Mouse (Mus musculus): ENCODE results near the gene Lama1. TPM values are rescaled to one million over a fixed set of nuclear protein-coding genes. Genes with fewer than 3 reads are reported as not detected.
"Not testable (repeated sequence)": the region's sequence is repeated elsewhere in the genome, so short reads cannot be mapped to it uniquely, and the experiment has no call there.

Lama1 gene
- polyA plus RNA-seq, 1 experiment from 2014 or later = 17.0 TPM

DNA sequence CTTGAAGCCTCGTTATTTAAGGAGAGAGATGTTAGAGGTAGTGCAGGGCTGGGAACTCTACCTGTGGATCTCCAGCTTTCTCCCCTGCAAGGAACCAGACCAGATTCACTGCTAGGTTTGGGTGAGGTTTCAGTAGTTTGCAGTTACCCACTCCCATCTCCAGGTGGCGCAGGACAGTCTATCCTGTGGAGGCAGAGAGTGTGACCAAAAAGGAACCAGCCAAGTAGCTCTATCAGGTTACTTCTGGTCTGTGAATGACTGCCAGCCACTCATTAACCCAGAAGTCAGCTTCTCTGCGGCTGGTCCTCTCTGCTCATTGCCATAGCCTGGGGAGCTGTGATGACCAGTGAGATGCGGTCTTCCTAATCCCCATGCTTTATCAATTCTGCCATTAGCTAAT, 82.8 kb downstream of the Lama1 start:
- peaks cover 78% of the 10 kb centered on the region for H3K36me3 ChIP-seq
- no peak overlapping the region for H3K4me3 ChIP-seq
- no peak overlapping the region for H3K9ac ChIP-seq
- 66% methylated on average over 4 of the region's 4 CpGs for WGBS
- no peaks in the 10 kb centered on the region; the same call in 1 of the 2 replicates for H3K4me1 ChIP-seq (replicated peaks)
- H3K4me2 ChIP-seq = no peak overlapping the region
- no peaks in the 10 kb centered on the region for H3K27me3 ChIP-seq
- no peak overlapping the region for H3K27ac ChIP-seq (replicated peaks)
- H3K9me3 ChIP-seq = no peaks in the 10 kb centered on the region
- ATAC-seq (ENCODE audit: low read depth) = peak; percentile 34; the same call in 1 of the 2 replicates

DNA sequence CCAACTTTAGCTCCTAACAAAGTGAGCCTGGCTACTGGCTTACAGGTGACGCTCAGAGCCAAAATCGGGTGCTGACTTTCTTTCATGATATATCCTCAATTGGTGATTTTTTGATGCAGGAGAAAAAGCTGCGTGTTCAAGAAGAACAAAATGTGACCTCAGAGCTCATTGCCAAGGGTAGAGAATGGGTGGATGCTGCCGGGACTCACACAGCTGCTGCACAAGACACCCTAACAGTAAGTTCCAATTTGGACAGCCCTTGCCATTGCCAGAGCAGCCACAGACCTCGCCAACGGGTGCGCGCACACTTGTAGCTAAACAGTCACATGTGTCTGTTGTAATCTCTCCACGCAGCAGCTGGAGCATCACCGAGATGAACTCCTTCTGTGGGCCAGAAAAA, 94.0 kb downstream of the Lama1 start:
- Histone ChIP-seq H3K4me2 (no peak overlapping the region), H3K4me3 (no peak overlapping the region), H3K36me3 (peaks cover 80% of the 10 kb centered on the region), H3K27me3 (no peaks in the 10 kb centered on the region), H3K9me3 (no peaks in the 10 kb centered on the region), H3K27ac (replicated peaks) (no peak overlapping the region), H3K4me1 (replicated peaks) (no peaks in the 10 kb centered on the region), H3K9ac (no peak overlapping the region)
- WGBS = 95% methylated on average over 10 of the region's 10 CpGs
- ATAC-seq (ENCODE audit: low read depth) = no peak

DNA sequence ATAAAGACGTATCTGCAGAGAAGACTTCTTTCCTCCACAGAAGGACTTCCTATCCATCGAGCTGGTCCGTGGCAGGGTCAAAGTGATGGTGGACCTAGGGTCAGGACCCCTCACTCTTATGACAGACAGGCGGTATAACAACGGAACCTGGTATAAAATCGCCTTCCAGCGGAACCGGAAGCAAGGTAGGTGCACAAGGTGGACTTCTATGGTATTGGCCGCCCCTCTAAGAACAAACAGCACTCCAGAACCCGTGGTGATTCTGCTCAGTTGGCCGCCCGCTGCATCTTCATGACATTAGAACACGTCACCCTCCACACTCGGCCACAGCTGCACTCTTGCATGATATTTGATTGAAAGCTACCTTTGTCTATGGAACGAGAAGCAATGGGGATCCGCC, 112.1 kb downstream of the Lama1 start:
- Histone ChIP-seq H3K27me3 (no peaks in the 10 kb centered on the region), H3K9me3 (no peaks in the 10 kb centered on the region), H3K4me3 (no peak overlapping the region), H3K4me1 (replicated peaks) (no peaks in the 10 kb centered on the region), H3K4me2 (no peak overlapping the region), H3K9ac (no peak overlapping the region), H3K27ac (replicated peaks) (no peak overlapping the region), H3K36me3 (peaks cover 84% of the 10 kb centered on the region)
- ATAC-seq (ENCODE audit: low read depth) = no peak
- WGBS = 92% methylated on average over 16 of the region's 16 CpGs

DNA sequence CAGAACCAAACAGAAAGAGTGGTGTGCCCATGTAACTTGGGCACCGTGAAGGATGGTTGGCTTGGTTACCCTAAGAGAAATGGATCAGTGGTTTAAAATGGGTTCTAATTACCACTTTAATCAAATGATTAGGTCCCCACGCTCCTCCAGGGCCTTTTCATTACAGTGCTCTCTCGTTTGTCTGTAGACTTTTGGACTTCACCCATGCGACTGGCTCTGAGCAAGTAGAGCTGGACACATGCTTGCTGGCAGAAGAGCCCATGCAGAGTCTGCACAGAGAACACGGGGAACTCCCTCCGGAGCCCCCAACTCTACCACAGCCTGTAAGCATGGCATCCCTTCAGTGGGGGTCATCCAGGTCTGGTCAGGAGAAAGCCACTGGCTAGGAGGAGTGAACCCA, 116.6 kb downstream of the Lama1 start:
- Histone ChIP-seq H3K4me1 (replicated peaks) (no peaks in the 10 kb centered on the region), H3K4me2 (no peak overlapping the region), H3K27me3 (no peaks in the 10 kb centered on the region), H3K27ac (replicated peaks) (no peak overlapping the region), H3K9ac (no peak overlapping the region), H3K36me3 (peaks cover 96% of the 10 kb centered on the region), H3K4me3 (no peak overlapping the region), H3K9me3 (no peaks in the 10 kb centered on the region)
- 92% methylated on average over 6 of the region's 6 CpGs for WGBS
- no peak for ATAC-seq (ENCODE audit: low read depth)

- Histone ChIP-seq H3K4me2 (no peak overlapping the region), H3K9ac (no peak overlapping the region), H3K4me1 (replicated peaks) (peaks cover 9% of the 10 kb centered on the region), H3K27ac (replicated peaks) (no peak overlapping the region), H3K4me3 (no peak overlapping the region), H3K27me3 (no peaks in the 10 kb centered on the region), H3K9me3 (no peaks in the 10 kb centered on the region), H3K36me3 (peaks cover 87% of the 10 kb centered on the region)
- WGBS = 95% methylated on average over 11 of the region's 11 CpGs
- ATAC-seq (ENCODE audit: low read depth) = no peak
These were observed 118.7 kb downstream of the Lama1 start for GRCm38 (mm10) chr17:67815720-67816119.

GRCm38 (mm10) chr17:67816916-67817315, 119.9 kb downstream of the Lama1 start:
- peaks cover 83% of the 10 kb centered on the region for H3K36me3 ChIP-seq
- H3K4me2 ChIP-seq = no peak overlapping the region
- no peak for ATAC-seq (ENCODE audit: low read depth)
- no peak overlapping the region for H3K27ac ChIP-seq (replicated peaks)
- H3K9me3 ChIP-seq = no peaks in the 10 kb centered on the region
- 93% methylated on average over 10 of the region's 10 CpGs for WGBS
- H3K9ac ChIP-seq = no peak overlapping the region
- H3K27me3 ChIP-seq = no peaks in the 10 kb centered on the region
- no peak overlapping the region for H3K4me3 ChIP-seq
- H3K4me1 ChIP-seq (replicated peaks) = peaks cover 9% of the 10 kb centered on the region

- ATAC-seq (ENCODE audit: low read depth) = no peak
- Histone ChIP-seq H3K27me3 (no peaks in the 10 kb centered on the region), H3K9me3 (peaks cover 8% of the 10 kb centered on the region), H3K9ac (no peak overlapping the region), H3K4me1 (replicated peaks) (no peaks in the 10 kb centered on the region), H3K27ac (replicated peaks) (no peak overlapping the region), H3K4me2 (no peak overlapping the region), H3K4me3 (no peak overlapping the region), H3K36me3 (peaks cover 6% of the 10 kb centered on the region)
- WGBS = 92% methylated on average over 3 of the region's 3 CpGs
These were observed 130.4 kb downstream of the Lama1 start for GRCm38 (mm10) chr17:67827431-67827830.

DNA sequence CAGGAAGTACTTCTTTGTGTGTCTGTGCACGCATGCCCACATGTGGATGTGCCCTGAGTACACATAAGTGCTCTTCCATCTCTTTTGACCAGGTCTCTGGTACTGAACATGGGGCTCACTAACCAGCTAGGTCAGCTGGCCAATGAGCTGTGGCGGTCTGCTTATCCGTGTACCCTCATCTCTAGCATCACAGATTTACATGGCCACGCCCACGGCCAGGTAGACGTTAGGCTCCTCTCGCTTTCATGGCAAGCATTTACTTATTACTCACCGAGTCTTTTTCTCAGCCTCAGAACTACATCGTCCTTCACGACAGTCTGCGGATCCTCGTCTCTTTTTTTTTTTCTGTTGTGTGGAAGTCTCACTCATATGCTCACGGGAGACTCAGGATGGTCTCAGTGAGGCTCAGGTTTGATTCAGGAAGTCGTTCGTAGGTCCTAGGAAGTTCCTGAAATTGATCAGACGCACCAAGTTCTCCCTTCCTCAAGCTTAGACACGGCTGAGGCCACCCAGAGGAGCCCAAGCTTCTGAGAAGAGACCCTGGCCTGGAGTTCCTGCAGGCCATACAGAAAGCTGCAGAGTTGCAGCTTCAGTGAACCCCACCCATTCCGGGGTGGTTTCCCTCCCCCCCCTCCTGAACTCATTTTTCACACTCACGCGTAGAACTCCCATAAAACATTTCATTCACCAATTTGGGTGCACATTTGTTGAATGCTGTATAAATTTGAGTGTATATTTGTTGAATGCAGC, 139.3 kb downstream of the Lama1 start:
- H3K4me3 ChIP-seq = no peak overlapping the region
- H3K9me3 ChIP-seq = 0 out of 2 replicates have a peak, but pooled peaks cover 3% of the 10 kb centered on the region
- 95% methylated on average over 20 of the region's 20 CpGs for WGBS
- no peak overlapping the region for H3K27ac ChIP-seq (replicated peaks)
- no peak for ATAC-seq (ENCODE audit: low read depth)
- H3K27me3 ChIP-seq = no peaks in the 10 kb centered on the region
- H3K9ac ChIP-seq = no peak overlapping the region
- no peaks in the 10 kb centered on the region for H3K4me1 ChIP-seq (replicated peaks)
- no peaks in the 10 kb centered on the region for H3K36me3 ChIP-seq
- H3K4me2 ChIP-seq = no peak overlapping the region

DNA sequence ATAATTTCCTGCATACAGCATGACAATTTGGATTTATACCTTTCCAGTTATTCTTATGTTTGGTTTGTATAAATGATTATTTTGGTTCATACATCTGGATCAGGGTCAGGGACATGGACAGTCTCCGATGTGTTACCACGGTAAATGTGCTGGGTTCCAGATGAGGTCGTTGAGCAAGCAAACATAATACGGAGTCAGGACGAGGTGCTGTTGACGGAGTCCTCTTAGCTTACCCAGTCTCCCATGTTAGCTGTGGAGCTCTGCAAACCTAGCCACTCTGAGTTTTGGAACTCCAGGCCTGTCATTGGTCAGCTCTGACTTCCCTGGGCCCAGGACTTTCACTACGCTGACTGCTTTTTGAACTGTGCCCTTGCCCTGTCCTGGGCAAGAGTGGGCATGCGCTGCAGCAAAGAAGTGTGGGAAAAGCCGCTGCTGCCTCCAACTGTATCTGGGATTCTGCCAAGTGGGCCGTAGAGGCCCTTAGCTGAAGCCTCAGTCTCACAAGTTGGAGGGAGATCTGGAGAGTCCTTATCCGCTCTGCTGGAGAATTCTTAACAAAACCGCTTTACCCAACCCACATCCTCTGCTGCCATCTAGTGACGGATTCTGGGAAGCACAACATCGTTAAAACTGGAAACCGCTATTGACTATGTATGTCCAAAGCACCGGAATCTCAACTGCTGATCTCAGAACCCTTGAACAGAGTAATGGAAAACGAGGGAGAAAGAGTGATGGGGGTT, 140.5 kb downstream of the Lama1 start:
- no peaks in the 10 kb centered on the region for H3K36me3 ChIP-seq
- 61% methylated on average over 17 of the region's 17 CpGs for WGBS
- H3K9ac ChIP-seq = no peak overlapping the region
- no peak overlapping the region for H3K4me2 ChIP-seq
- H3K4me1 ChIP-seq (replicated peaks) = no peaks in the 10 kb centered on the region
- H3K27me3 ChIP-seq = no peaks in the 10 kb centered on the region
- ATAC-seq (ENCODE audit: low read depth) = peak; percentile 76
- 0 out of 2 replicates have a peak, but pooled peaks cover 3% of the 10 kb centered on the region for H3K9me3 ChIP-seq
- H3K27ac ChIP-seq (replicated peaks) = no peak overlapping the region
- H3K4me3 ChIP-seq = no peak overlapping the region

DNA sequence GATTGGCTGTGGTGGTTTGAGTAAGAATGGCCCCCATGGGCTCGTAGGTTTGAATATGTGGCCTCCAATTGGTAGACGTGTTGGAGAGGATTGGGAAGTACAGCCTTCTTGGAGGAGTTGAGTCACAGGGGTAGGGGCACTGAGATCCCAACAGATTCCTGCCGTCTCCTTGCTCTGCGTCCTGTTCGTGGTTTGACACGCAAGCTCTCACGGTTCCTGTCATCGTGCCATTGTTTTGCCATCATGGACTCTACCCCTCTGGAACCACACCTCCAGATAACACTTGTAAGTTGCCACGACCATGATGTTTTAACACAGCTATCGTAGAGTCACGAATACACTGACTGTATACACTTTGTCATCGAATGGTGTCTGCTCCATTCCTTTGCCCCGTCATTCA, 141.9 kb downstream of the Lama1 start:
- no peak overlapping the region for H3K4me2 ChIP-seq
- no peak overlapping the region for H3K9ac ChIP-seq
- H3K36me3 ChIP-seq = no peaks in the 10 kb centered on the region
- no peak overlapping the region for H3K27ac ChIP-seq (replicated peaks)
- no peaks in the 10 kb centered on the region for H3K27me3 ChIP-seq
- H3K4me3 ChIP-seq = no peak overlapping the region
- 0 out of 2 replicates have a peak, but pooled peaks cover 3% of the 10 kb centered on the region for H3K9me3 ChIP-seq
- WGBS = 88% methylated on average over 13 of the region's 13 CpGs
- no peaks in the 10 kb centered on the region for H3K4me1 ChIP-seq (replicated peaks)
- no peak for ATAC-seq (ENCODE audit: low read depth)

DNA sequence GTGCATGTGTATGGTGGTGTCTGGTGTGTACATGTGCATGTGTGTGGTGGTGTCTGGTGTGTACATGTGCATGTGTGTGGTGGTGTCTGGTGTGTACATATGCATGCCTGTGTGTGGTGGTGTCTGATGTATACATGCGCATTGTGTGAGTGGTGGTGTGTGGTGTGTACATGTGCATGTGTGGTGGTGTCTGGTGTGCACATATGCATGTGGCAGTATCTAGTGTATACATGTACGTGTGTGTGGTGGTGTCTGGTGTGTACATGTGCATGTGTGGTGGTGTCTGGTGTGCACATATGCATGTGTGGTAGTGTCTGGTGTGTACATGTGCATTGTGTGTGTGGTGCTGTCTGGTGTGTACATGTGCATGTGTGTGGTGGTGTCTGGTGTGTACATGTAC, 144.4 kb downstream of the Lama1 start:
- not testable (repeated sequence) for H3K4me2 ChIP-seq; H3K4me3 ChIP-seq; H3K9me3 ChIP-seq; H3K27me3 ChIP-seq; H3K36me3 ChIP-seq; H3K9ac ChIP-seq; ATAC-seq (ENCODE audit: low read depth); H3K4me1 ChIP-seq (replicated peaks); H3K27ac ChIP-seq (replicated peaks)
- 98% methylated on average over 2 of the region's 2 CpGs for WGBS

DNA sequence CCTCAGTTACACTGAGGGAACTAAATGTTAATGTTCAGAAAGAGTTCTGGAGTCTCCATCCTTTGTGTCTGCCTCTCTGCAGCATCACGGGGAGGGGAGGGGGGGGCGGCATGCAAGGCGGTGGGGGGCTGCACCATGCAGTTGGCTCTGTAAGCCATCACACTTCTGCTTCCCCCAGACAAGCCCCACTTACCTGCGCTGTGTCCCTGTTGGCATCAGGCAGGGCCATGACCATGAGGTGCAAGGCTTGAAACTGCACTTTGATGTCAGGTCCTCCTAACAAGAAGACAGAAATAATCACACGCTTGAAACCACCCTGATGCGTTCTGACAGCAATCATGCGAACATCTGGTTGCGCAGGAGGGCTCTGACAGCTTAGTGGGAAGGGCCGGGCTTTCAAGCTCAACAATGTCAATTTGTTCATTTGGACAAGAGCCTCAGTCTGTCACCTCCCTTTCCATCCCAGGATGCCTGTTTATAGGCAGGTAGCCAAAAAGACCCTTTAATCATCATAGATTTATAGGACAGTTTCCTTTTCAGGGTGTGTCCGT, 164.1 kb downstream of the Lama1 start:
- Histone ChIP-seq H3K4me2 (no peak overlapping the region), H3K4me3 (no peak overlapping the region), H3K36me3 (peaks cover 3% of the 10 kb centered on the region; the same call in 1 of the 2 replicates), H3K9ac (no peak overlapping the region), H3K9me3 (no peaks in the 10 kb centered on the region), H3K27ac (replicated peaks) (no peak overlapping the region), H3K27me3 (no peaks in the 10 kb centered on the region), H3K4me1 (replicated peaks) (no peaks in the 10 kb centered on the region)
- 85% methylated on average over 10 of the region's 10 CpGs for WGBS
- no peak for ATAC-seq (ENCODE audit: low read depth)

Measured in neural tube, embryonic 13.5 days (tissue).